Mouse (Mus musculus) cerebellum, adult 2 months (tissue): Measurements from ENCODE around the gene Smpdl3b.

Source experiments
- CTCF ChIP-seq: fragments of 200-500 bp; IDR thresholded peaks from 2 replicates; pipeline ENCODE4 v1.5.1; 2011; ENCODE audit warnings: low read depth, mild to moderate bottlenecking, control low read depth, low read length, moderate library complexity, borderline replicate concordance; ENCODE audit not compliant: insufficient read depth
- POLR2A ChIP-seq: fragments of 200-500 bp; IDR thresholded peaks from 2 replicates; pipeline ENCODE4 v1.6.1; 2011; ENCODE audit warnings: low read length, control low read depth, borderline replicate concordance; ENCODE audit not compliant: insufficient read depth

DNA sequence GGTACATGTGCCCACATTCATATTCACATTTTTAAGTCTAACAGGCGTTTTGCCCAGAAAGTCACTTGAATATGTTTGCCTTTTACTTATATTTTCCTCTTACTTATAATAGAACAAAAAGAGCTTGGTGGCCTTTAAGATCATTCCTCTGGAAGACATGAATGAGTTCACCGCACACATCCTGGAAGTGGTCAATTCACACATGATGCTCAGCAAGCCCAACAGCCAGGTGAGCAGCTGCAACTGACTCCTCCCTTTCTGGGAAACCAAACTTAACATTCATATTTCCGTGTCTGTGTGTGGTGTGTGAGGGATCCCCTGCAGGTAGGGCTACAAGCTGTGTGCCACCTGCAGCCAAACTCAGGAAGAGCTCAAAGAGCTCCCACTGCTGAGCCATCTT lies 17.9 kb upstream of the Smpdl3b start:
- no peak for TF ChIP-seq POLR2A
- no peak for TF ChIP-seq CTCF
